Mouse (Mus musculus): ENCODE measurements around the gene Ankrd2.

DNA sequence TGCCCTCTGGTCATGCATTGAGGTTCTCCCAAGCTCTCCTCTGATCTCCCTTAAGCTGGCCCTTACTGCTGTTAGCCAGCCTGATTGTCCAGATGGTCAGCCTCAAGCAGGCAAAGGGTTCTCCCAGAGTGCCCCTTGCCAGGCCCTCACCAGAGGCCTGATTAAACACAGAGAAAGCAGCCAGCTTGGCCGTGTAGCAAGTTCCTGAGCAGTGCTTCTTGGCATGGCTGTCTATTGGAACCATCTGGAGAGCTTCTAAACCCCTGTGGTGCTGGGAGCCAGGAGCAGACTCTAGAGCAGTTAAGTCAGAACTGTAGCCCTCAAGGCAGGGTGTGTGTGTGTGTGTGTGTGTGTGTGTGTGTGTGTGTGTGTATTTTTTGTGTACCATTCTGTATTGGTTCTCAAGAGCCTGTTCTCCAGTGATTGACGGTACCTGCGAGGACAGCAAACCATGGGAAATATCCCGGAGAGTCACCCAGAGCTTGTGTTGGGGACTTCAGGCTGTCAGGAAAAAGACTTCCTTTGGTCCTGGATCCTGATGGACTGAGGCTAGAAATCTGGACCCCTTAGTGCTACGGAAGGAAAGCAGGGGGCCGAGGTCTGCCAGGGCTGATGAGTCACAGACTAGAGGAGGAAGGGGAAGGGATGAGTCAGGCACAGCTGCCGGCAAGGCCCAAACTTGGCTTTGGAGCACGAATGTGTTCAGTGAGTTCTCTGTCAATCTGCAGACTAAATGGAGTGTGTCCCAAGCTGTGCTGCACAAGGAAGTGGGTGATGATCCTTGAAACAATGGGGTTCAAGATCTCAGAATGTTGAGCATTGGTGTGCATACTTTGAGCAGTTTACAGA, 18.2 kb upstream of the Ankrd2 start:
- no peak for TF ChIP-seq POLR2A (IDR thresholded peaks at IDR 0.05; ENCODE audit: borderline replicate concordance, extremely low read depth, insufficient read depth, insufficient read length, poor library complexity, severe bottlenecking)
- no peak for TF ChIP-seq CTCF (IDR thresholded peaks at IDR 0.05; ENCODE audit: borderline replicate concordance, extremely low read depth, insufficient read depth, insufficient read length)

All from brain, embryonic 14.5 days (tissue).